Mouse (Mus musculus): ENCODE results near the gene 1700018F24Rik.
A peak's percentile ranks its signal among the peaks of the same experiment; 100 is the strongest.
"Not testable (repeated sequence)": the region's sequence is repeated elsewhere in the genome, so short reads cannot be mapped to it uniquely, and the experiment has no call there.

1700018F24Rik gene

DNA sequence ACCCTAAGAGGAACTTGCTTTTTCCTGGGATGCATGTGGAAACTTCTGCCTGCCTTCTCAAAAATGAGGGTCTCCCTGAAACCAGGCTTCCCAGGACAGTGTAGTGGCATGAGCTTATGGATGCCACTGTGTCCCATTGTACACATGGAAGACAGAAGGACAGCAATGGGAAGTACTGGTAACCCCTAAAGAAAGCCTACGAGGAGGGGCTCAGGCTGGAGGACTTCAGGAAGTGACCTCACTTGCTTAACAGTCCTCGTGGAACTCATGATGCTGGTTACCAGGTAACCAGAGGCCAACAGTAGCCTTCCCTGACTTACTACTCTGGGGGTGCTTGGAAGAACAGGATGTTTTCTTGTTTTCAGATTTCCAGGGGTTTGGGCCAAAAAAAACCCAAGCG, at the start of gene 1700018F24Rik:
TSS of gene 1700018F24Rik (plus strand) at position 301 of the 400 bp plus-strand sequence.
- DNase-seq, result not testable (repeated sequence)

DNA sequence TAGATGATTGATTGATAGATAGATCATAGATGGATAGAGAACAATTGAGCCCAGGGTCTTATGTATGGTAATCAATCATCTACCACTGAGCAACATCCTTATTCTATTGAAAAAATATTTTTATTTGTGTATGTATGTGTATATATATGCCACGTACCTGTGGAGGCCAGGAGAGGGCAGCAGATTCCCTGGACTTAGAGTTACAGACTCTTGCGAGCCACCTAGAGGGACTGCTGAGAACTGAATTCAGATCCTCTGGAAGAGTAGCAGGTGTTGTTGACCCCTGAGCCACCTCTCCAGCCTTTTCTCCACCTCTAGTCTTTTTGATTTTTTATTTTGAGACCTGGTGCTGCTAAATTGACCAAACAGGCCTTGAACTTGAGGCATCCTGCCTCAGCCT, 44.3 kb upstream of the 1700018F24Rik start:
- DNase-seq, result peak; percentile 27

GRCm38 (mm10) chr5:145003362-145003761, 39.4 kb upstream of the 1700018F24Rik start:
- no peak for DNase-seq

- DNase-seq, result no peak
These were observed 38.3 kb upstream of the 1700018F24Rik start for GRCm38 (mm10) chr5:145004495-145004894.

DNA sequence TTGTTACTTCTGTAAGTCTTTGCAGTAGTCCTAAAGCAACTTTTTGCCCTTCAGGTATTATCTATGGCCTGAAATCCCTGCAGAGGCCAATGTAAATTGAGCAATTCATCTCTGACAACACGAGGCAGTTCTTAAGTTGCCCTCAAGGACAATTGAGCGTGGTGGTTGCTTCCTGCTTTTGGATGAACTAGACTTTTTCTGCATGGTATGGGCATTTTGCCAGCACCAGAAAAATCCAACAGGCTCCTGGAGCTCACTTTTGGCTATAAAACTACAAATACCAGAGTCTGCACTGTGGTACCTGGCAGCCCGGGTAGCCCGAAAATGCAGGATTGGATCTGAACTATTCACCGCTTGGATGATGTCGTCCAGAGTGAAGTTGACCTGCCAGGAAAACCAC, 37.2 kb upstream of the 1700018F24Rik start:
- no peak for DNase-seq

DNA sequence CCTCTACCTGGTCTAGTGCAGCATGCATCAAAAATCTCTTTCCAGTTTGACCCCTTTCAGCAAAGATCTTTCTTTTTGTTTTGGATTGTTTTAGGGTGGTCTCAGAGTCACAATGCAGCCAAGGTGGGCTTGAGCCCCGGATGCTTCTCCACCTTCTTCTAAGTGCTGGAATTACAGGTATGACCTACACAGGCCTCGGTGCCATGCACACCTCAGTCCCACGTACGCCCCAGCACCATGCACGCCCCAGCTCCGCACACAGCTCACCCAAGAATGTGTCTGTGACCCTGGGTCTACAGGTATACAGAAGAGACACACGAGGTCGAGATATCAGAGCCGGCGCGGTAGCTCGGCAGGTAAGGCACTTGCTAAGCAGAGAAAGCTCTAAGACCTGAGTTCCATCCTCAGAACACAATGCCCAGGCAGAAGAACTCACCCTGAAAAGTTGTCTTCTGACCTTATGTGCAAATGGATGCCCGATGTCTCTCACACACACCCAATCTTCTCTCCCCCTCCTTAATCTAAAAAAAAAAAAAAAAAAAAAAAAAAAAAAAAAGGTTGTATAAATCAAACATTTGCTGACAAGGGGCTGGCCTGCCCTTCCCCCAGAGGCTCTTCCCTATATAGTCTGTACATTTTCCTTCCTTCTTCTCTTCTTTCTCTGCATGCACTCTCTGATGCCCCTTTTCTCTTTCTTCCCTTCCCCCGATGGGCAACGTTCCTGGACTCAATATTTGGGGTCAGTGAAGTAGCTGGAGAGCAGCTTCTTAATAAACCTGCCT, 33.7 kb upstream of the 1700018F24Rik start:
- no peak for DNase-seq

DNA sequence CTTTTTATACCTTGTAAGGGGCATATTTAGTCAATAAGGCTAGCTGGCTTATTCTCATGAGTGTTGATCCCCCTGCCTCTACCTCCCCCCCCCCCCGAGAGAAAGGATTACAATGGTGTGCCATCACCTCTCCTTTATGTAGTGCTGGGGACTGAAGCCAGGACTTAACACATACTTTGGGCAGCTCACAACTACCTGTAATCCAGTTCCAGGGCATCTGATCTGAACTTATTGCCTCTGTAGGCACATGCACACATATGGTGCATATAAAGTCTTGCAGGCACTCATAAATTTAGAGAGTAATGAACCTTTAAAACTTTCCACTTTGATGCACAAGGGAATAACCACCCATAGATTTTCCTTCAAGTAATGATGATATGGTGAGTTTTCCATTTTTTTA, 28.5 kb upstream of the 1700018F24Rik start:
- DNase-seq, result no peak

DNA sequence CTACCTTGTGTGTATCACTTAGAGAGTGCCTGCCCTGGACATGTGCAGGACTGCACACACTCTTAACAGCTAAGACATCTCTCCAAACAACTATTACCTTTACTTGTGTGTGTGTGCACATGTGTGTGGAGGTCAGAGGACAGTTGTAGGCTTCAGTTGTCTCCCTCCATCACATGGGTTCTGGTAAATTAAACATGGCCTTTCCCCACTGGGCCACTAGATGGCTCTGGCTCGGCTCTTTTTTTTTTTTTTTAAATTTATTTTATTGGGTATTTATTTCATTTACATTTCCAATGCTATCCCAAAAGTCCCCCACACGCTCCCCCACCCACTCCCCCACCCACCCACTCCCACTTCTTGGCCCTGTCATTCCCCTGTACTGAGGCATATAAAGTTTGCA, 26.0 kb upstream of the 1700018F24Rik start:
- DNase-seq, result not testable (repeated sequence)

DNA sequence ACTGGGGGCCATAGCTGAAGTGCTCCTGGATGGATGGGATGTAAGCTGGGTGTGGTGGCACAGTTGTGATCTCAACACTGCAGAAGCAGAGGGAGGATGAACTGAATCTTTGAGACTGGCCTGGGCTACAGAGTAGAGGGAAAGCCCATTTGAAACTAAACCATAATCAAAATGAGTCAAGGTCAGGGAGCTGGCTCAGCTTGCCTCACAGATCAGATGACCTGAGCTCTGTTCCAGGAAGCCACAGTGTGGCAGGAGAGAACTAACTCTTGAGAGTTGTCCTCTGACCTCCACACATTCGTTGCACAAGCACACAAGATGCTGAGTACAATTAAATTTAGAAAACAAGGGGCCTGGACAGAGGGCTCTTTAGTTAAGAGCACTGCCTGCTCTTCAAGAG, 22.5 kb upstream of the 1700018F24Rik start:
- DNase-seq, result not testable (repeated sequence)

GRCm38 (mm10) chr5:145020712-145021111, 22.1 kb upstream of the 1700018F24Rik start:
- DNase-seq, result not testable (repeated sequence)

DNA sequence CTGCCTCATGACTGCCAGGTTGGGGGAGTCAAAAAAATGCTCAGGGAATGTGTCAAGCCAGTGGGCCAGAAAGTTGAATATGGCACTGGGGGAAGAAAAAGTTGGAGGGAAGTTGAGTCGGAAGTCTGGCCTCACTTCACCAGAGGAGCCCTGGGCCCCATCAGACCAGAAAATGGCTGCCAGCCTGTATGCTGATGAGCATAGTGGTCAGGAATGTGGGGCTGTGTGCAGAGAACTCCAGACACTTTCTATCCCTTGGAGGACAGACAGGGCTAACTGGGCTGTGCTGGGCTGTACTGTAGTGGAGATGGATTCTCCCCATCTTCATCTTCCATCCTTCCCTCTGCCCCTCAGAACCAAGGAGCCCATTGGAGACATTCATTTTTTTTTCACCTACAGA, 12.3 kb upstream of the 1700018F24Rik start:
- DNase-seq, result not testable (repeated sequence)

GRCm38 (mm10) chr5:145032391-145032790, 10.4 kb upstream of the 1700018F24Rik start, which contains the start of gene Gm4871:
TSS of gene Gm4871 (minus strand) at chr5:145032754.
- DNase-seq, result not testable (repeated sequence)

GRCm38 (mm10) chr5:145041628-145042027, 1.2 kb upstream of the 1700018F24Rik start:
- peak; percentile 38 for DNase-seq

GRCm38 (mm10) chr5:145054187-145054586, 11.4 kb downstream of the 1700018F24Rik start:
- not testable (repeated sequence) for DNase-seq

- no peak for DNase-seq
These were observed 15.1 kb downstream of the 1700018F24Rik start for GRCm38 (mm10) chr5:145057907-145058306.

- no peak for DNase-seq
These were observed 15.9 kb downstream of the 1700018F24Rik start for GRCm38 (mm10) chr5:145058722-145059121.

- DNase-seq, result no peak
These were observed 16.7 kb downstream of the 1700018F24Rik start for GRCm38 (mm10) chr5:145059524-145059923.

DNA sequence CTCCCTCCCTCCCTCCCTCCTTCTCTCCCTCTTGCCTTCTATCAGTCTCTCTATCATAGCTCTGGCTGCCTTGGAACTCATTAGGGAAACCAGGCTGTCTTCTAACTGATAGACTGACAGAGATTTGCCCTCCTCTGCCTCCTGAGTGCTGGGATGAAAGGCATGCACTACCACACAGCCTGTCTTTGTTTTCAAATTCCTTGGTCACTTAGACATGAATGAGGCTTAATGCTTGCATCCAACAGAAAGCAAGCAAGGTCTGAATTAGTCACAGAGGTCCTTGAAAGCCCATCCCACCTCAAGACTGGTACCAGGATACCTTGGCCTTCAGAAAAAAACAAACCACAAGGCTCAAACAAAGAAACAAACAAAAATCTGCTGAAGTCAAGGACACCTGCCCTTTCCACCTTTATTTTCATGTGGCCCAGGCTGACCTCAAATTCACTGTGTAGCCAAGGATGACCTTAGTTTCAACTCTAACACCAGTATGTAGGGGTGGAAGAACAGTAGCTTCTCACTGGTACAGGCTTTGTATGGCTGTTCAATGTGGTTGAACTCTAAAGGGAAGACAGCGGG, 22.1 kb downstream of the 1700018F24Rik start:
- no peak for DNase-seq

- DNase-seq, result no peak
These were observed 26.1 kb downstream of the 1700018F24Rik start for GRCm38 (mm10) chr5:145068863-145069262.

GRCm38 (mm10) chr5:145069707-145070106, 26.9 kb downstream of the 1700018F24Rik start:
- peak; percentile 69 for DNase-seq

GRCm38 (mm10) chr5:145071342-145071741, 28.6 kb downstream of the 1700018F24Rik start:
- DNase-seq, result peak; percentile 22

DNA sequence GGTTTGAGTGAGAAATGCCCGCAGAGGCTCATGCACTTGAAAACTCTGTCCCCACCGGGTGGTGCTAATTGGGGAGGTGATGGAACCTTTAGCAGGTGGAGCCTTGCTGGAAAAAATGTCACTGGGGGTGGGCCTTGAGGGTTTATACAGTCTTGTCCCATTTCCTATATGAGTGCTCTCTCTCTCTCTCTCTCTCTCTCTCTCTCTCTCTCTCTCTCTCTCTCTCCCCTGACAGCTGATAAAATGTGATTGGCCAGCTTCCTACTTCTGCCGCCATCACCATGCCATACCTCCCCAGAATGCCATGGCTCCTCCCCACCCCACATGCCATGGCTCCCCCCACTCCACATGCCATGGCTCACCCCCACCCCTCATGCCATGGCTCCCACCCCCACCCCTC, 32.3 kb downstream of the 1700018F24Rik start:
- DNase-seq, result no peak

DNA sequence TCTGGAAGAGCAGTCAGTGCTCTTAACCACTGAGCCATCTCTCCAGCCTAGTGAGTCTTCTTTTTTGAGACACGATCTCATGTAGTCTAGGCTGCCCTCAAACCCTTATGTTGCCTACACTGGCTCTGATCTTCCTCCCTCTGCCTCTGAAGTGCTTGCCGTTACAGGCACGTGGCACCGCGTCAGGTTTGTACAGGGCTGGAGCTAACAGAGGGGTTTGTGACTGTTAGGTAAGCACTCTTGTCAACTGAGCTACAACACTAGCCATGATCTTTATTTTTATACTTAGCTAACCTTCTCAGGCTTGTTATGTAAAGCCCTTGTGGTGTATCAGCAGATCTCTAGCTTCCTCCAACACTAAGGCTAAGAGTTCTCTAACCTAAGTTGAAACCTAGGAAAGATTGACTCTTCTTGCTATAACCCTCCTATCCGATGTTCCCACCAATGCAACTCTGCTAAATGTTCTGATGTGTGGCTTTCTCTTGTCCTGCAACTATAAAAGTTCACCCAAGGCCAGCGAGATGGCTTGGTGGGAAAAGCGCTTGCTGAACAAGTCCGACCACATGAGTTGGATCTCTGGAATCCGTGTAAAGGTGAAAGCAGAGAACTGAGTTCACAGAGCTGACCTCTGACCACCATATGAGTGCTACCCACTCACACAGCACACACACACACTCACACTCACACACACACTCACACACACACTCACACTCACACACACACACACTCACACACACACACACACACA, 39.2 kb downstream of the 1700018F24Rik start:
- DNase-seq, result no peak
